ENCODE assay signal across 29 mouse cellular contexts in genomic region chr9:4654333-4654732, GRCm38 (mm10).
"Had no signal": no experiment of that assay in that cellular context is flagged by ENCODE, and none has a peak within 500 bp of the region (broad histone marks: within the 10 kb centered on the region; RNA-seq: fewer than 3 reads in every experiment).

No protein-coding gene starts in this region.

- H3K4me3 ChIP-seq: limb, embryonic 10.5 days; limb, embryonic 12.5 days; limb, embryonic 13.5 days; limb, embryonic 15.5 days; liver, embryonic 12.5 days; liver, embryonic 13.5 days; liver, embryonic 15.5 days; lung, embryonic 15.5 days; megakaryocyte, embryonic 14.5 days; midbrain, embryonic 10.5 days; midbrain, embryonic 12.5 days; midbrain, embryonic 13.5 days; midbrain, embryonic 15.5 days; myocyte; neural tube, embryonic 12.5 days had no signal

- ATAC-seq: liver, embryonic 12.5 days; liver, postnatal 0 days; lung, postnatal 0 days; midbrain, embryonic 13.5 days; midbrain, embryonic 15.5 days; midbrain, embryonic 16.5 days had no signal

- DNase-seq: left cerebral cortex, postnatal 4 days; liver; liver, embryonic 13.5 days; liver, postnatal 0 days; lung, adult 18-20 months; lung, adult 2 months; lung, embryonic 14.5 days; lung, postnatal 10 days; lung, postnatal 14 days; lung, postnatal 4 days; midbrain, embryonic 14.5 days had no signal

- H3K27ac ChIP-seq: limb, embryonic 10.5 days; limb, embryonic 12.5 days; limb, embryonic 13.5 days; limb, embryonic 15.5 days; liver, embryonic 12.5 days; liver, embryonic 13.5 days; liver, embryonic 14.5 days; liver, embryonic 15.5 days; lung, embryonic 15.5 days; macrophage; midbrain, embryonic 10.5 days; midbrain, embryonic 12.5 days; midbrain, embryonic 13.5 days; midbrain, embryonic 15.5 days; neural tube, embryonic 12.5 days had no signal

- H3K36me3 ChIP-seq: limb, embryonic 10.5 days; limb, embryonic 12.5 days; limb, embryonic 13.5 days; limb, embryonic 15.5 days; liver, embryonic 12.5 days; liver, embryonic 13.5 days; liver, embryonic 15.5 days; lung, embryonic 15.5 days; midbrain, embryonic 10.5 days; midbrain, embryonic 12.5 days; midbrain, embryonic 13.5 days; midbrain, embryonic 15.5 days; neural tube, embryonic 12.5 days had no signal

- H3K9ac ChIP-seq: limb, embryonic 12.5 days; limb, embryonic 13.5 days; limb, embryonic 15.5 days; liver, embryonic 12.5 days; liver, embryonic 13.5 days; liver, embryonic 14.5 days; liver, embryonic 15.5 days; liver, postnatal 0 days; lung, embryonic 14.5 days; lung, embryonic 15.5 days; midbrain, embryonic 12.5 days; midbrain, embryonic 13.5 days; midbrain, embryonic 15.5 days; neural tube, embryonic 12.5 days had no signal

- H3K4me1 ChIP-seq: limb, embryonic 10.5 days; limb, embryonic 12.5 days; limb, embryonic 13.5 days; limb, embryonic 15.5 days; liver, embryonic 12.5 days; liver, embryonic 13.5 days; liver, embryonic 15.5 days; lung, embryonic 15.5 days; megakaryocyte, embryonic 14.5 days; midbrain, embryonic 10.5 days; midbrain, embryonic 12.5 days; midbrain, embryonic 13.5 days; midbrain, embryonic 15.5 days; neural tube, embryonic 12.5 days had no signal

- H3K9me3 ChIP-seq: limb, embryonic 10.5 days; limb, embryonic 12.5 days; limb, embryonic 13.5 days; limb, embryonic 15.5 days; liver, embryonic 12.5 days; liver, embryonic 13.5 days; liver, embryonic 15.5 days; lung, embryonic 15.5 days; midbrain, embryonic 10.5 days; midbrain, embryonic 12.5 days; midbrain, embryonic 13.5 days; midbrain, embryonic 15.5 days; neural tube, embryonic 12.5 days had no signal
